Comparison of ENCODE assay signal across 8 mouse cellular contexts in genomic region chr8:123950077-123950802, GRCm38 (mm10). TPM values are rescaled to one million over a fixed set of nuclear protein-coding genes. Genes with fewer than 3 reads are reported as not detected.
DNase-seq lines count a peak whose midpoint lies in the region; ATAC-seq lines count a peak whose summit lies in the region.

No protein-coding gene starts in this region.

- no peaks in the 10 kb centered on the region for H3K27me3 ChIP-seq in intestine, embryonic 15.5 days (replicated peaks)
- H3K27me3 ChIP-seq in limb, embryonic 13.5 days, result no peaks in the 10 kb centered on the region
- no peaks in the 10 kb centered on the region for H3K27me3 ChIP-seq in midbrain, embryonic 14.5 days (ENCODE audit: control insufficient read depth, insufficient read depth, low read length)

- peaks cover 5% of the 10 kb centered on the region for H3K4me1 ChIP-seq in intestine, embryonic 15.5 days (replicated peaks)
- peaks cover 14% of the 10 kb centered on the region for H3K4me1 ChIP-seq in limb, embryonic 13.5 days
- peaks cover 9% of the 10 kb centered on the region for H3K4me1 ChIP-seq in midbrain, embryonic 14.5 days (ENCODE audit: control insufficient read depth, insufficient read depth, low read length)

- H3K4me2 ChIP-seq in intestine, embryonic 15.5 days (replicated peaks), result peak overlapping the region; percentile 94
- H3K4me2 ChIP-seq in limb, embryonic 13.5 days (replicated peaks), result peak overlapping the region; percentile 98
- peak overlapping the region; percentile 96 for H3K4me2 ChIP-seq in midbrain, embryonic 14.5 days (ENCODE audit: low read length)

- peak overlapping the region; percentile 100 for H3K4me3 ChIP-seq in intestine, embryonic 15.5 days (replicated peaks)
- H3K4me3 ChIP-seq in limb, embryonic 13.5 days, result peak overlapping the region; percentile 99
- H3K4me3 ChIP-seq in midbrain, embryonic 14.5 days (replicated peaks; ENCODE audit: low read depth, low read length), result peak overlapping the region; percentile 80

- peak overlapping the region; percentile 89 for H3K9ac ChIP-seq in intestine, embryonic 15.5 days
- H3K9ac ChIP-seq in limb, embryonic 13.5 days, result peak overlapping the region; percentile 87
- peak overlapping the region; percentile 84 for H3K9ac ChIP-seq in midbrain, embryonic 14.5 days (replicated peaks; ENCODE audit: low read length)

- WGBS in intestine, embryonic 15.5 days, result 28% methylated on average over 10 of the region's 10 CpGs
- 33% methylated on average over 10 of the region's 10 CpGs for WGBS in limb, embryonic 13.5 days
- 34% methylated on average over 10 of the region's 10 CpGs for WGBS in midbrain, embryonic 14.5 days

- H3K9me3 ChIP-seq in intestine, embryonic 15.5 days, result no peaks in the 10 kb centered on the region
- H3K9me3 ChIP-seq in limb, embryonic 13.5 days, result no peaks in the 10 kb centered on the region
- no peaks in the 10 kb centered on the region for H3K9me3 ChIP-seq in midbrain, embryonic 14.5 days (ENCODE audit: control insufficient read depth, low read length)

- ATAC-seq in intestine, embryonic 15.5 days, result peak; percentile 42
- no peak for ATAC-seq in limb, embryonic 13.5 days (ENCODE audit: low FRiP score, low read depth)
- no peak for ATAC-seq in midbrain, embryonic 14.5 days (ENCODE audit: low FRiP score, low TSS enrichment)

- DNase-seq in right cerebral cortex, adult 18-20 months, result peak; percentile 28
- no peak for DNase-seq in right cerebral cortex, postnatal 25 days
- DNase-seq in cerebellum, postnatal 25 days, result peak; percentile 65 to 74
- DNase-seq in gastrocnemius, adult 18-20 months (ENCODE audit: low spot score), result peak; percentile 53
- peak; percentile 76 for DNase-seq in midbrain, embryonic 14.5 days
- DNase-seq in spleen, postnatal 36 days (ENCODE audit: low spot score in 2 of 2), result peak; percentile 63 to 69

- H3K36me3 ChIP-seq in intestine, embryonic 15.5 days, result peaks cover 9% of the 10 kb centered on the region
- H3K36me3 ChIP-seq in limb, embryonic 13.5 days, result peaks cover 28% of the 10 kb centered on the region
- H3K36me3 ChIP-seq in midbrain, embryonic 14.5 days (ENCODE audit: control insufficient read depth, insufficient read depth, low read length), result peaks cover 32% of the 10 kb centered on the region

- peak overlapping the region; percentile 90; the same call in 1 of the 2 replicates for H3K27ac ChIP-seq in intestine, embryonic 15.5 days
- H3K27ac ChIP-seq in limb, embryonic 13.5 days, result 0 out of 2 replicates have a peak overlapping the region, but pooled peaks have one; percentile 74
- 0 out of 2 replicates have a peak overlapping the region, but pooled peaks have one; percentile 85 for H3K27ac ChIP-seq in midbrain, embryonic 14.5 days (replicated peaks; ENCODE audit: low read depth, low read length)

RNA-seq across cellular contexts. Expression of gene Nup133, which starts 1.2 kb away (rescaled TPM):
- total RNA-seq in gastrocnemius, adult 18-20 months (2021), result 10 to 100 TPM in 1 of 2 experiments, 1 to 10 TPM in 1; 9.8 to 10.4 TPM
- 29.4 and 34.0 TPM in 2 replicates for polyA plus RNA-seq in intestine, embryonic 15.5 days (2015; fragmentation: Nextera tagmentation; extraction: Ambion mirVana)
- polyA plus RNA-seq in limb, embryonic 13.5 days (2015; fragmentation: Nextera tagmentation; extraction: Ambion mirVana), result 36.3 and 36.5 TPM in 2 replicates
- polyA plus RNA-seq in midbrain, embryonic 14.5 days (2014; fragmentation: Nextera tagmentation; extraction: Ambion mirVana), result 17.9 and 33.7 TPM in 2 replicates

RNA-seq across cellular contexts. Expression of gene Abcb10, which starts 32.7 kb away (rescaled TPM):
- 10 to 100 TPM; 16.5 to 17.5 TPM for total RNA-seq in gastrocnemius, adult 18-20 months (2021)
- 21.9 and 22.3 TPM in 2 replicates for polyA plus RNA-seq in intestine, embryonic 15.5 days (2015; fragmentation: Nextera tagmentation; extraction: Ambion mirVana)
- 17.0 TPM in 2 replicates for polyA plus RNA-seq in limb, embryonic 13.5 days (2015; fragmentation: Nextera tagmentation; extraction: Ambion mirVana)
- polyA plus RNA-seq in midbrain, embryonic 14.5 days (2014; fragmentation: Nextera tagmentation; extraction: Ambion mirVana), result 15.6 and 18.4 TPM in 2 replicates

RNA-seq across cellular contexts. Expression of gene Acta1, which starts 55.7 kb away (rescaled TPM):
- total RNA-seq in gastrocnemius, adult 18-20 months (2021), result over 10,000 TPM; 42,846 to 52,629 TPM
- 6.3 and 22.2 TPM in 2 replicates for polyA plus RNA-seq in intestine, embryonic 15.5 days (2015; fragmentation: Nextera tagmentation; extraction: Ambion mirVana)
- polyA plus RNA-seq in limb, embryonic 13.5 days (2015; fragmentation: Nextera tagmentation; extraction: Ambion mirVana), result 396 and 411 TPM in 2 replicates
- 3.7 and 5.5 TPM in 2 replicates for polyA plus RNA-seq in midbrain, embryonic 14.5 days (2014; fragmentation: Nextera tagmentation; extraction: Ambion mirVana)

Comparison
In these comparisons a context has a peak if more than half of its experiments do, and no peak if none do; other contexts are left out.
1. RNA of gene Acta1, which starts 55.7 kb away (polyA plus RNA-seq): 396 to 411 TPM in limb, embryonic 13.5 days; 6.3 to 22.2 TPM in intestine, embryonic 15.5 days and 3.7 to 5.5 TPM in midbrain, embryonic 14.5 days; every median in the first group is over 10 times any median in the second.
2. Peak in every context shown above with its lines, with median percentiles within 50 percentile points of each other: H3K27ac ChIP-seq, H3K4me2 ChIP-seq, H3K4me3 ChIP-seq and H3K9ac ChIP-seq.